Mouse (Mus musculus) ovary, postnatal 36 days (tissue): ENCODE measurements around the gene Tpt1.
"Not testable (repeated sequence)": the region's sequence is repeated elsewhere in the genome, so short reads cannot be mapped to it uniquely, and the experiment has no call there.

Source experiments
- DNase-seq: peaks from one replicate; pipeline ENCODE4 v3.0.0; 2022; ENCODE audit warnings: low spot score, mixed read lengths

Tpt1 gene

GRCm38 (mm10) chr14:75844111-75844695 lies 690 bp upstream of the Tpt1 start:
- no peak for DNase-seq

- peak; percentile 90 for DNase-seq
Measured at GRCm38 (mm10) chr14:75845698-75846115, 814 bp downstream of the Tpt1 start.

GRCm38 (mm10) chr14:75847669-75848068 lies 2.8 kb downstream of the Tpt1 start:
- no peak for DNase-seq

- DNase-seq, result no peak
Measured at GRCm38 (mm10) chr14:75848482-75848881, 3.6 kb downstream of the Tpt1 start.

- DNase-seq, result no peak
Measured at GRCm38 (mm10) chr14:75849236-75849635, 4.3 kb downstream of the Tpt1 start.

GRCm38 (mm10) chr14:75849842-75850568 lies 5.1 kb downstream of the Tpt1 start:
- DNase-seq, result no peak

- DNase-seq, result no peak
Measured at GRCm38 (mm10) chr14:75850819-75851218, 5.9 kb downstream of the Tpt1 start.

GRCm38 (mm10) chr14:75852016-75852415 lies 7.1 kb downstream of the Tpt1 start:
- no peak for DNase-seq

GRCm38 (mm10) chr14:75855263-75855992 lies 10.5 kb downstream of the Tpt1 start:
- DNase-seq, result no peak

GRCm38 (mm10) chr14:75858181-75858580 lies 13.3 kb downstream of the Tpt1 start:
- no peak for DNase-seq

GRCm38 (mm10) chr14:75859619-75860018 lies 14.7 kb downstream of the Tpt1 start:
- no peak for DNase-seq

- no peak for DNase-seq
Measured at GRCm38 (mm10) chr14:75862701-75863100, 17.8 kb downstream of the Tpt1 start.

GRCm38 (mm10) chr14:75863549-75864409 lies 18.9 kb downstream of the Tpt1 start:
- DNase-seq, result peak; percentile 52

- no peak for DNase-seq
Measured at GRCm38 (mm10) chr14:75866706-75867333, 21.9 kb downstream of the Tpt1 start.

- not testable (repeated sequence) for DNase-seq
Measured at GRCm38 (mm10) chr14:75868028-75868427, 23.1 kb downstream of the Tpt1 start.

- DNase-seq, result no peak
Measured at GRCm38 (mm10) chr14:75869769-75870363, 25.0 kb downstream of the Tpt1 start.

- DNase-seq, result no peak
Measured at GRCm38 (mm10) chr14:75870631-75871030, 25.7 kb downstream of the Tpt1 start.

- no peak for DNase-seq
Measured at GRCm38 (mm10) chr14:75871111-75871510, 26.2 kb downstream of the Tpt1 start.

GRCm38 (mm10) chr14:75871750-75872149 lies 26.9 kb downstream of the Tpt1 start:
- no peak for DNase-seq

GRCm38 (mm10) chr14:75873612-75874011 lies 28.7 kb downstream of the Tpt1 start:
- peak; percentile 55 for DNase-seq
